Mouse (Mus musculus) CH12.LX (cell line): ENCODE measurements around the gene Rhobtb3. TPM values are rescaled to one million over a fixed set of nuclear protein-coding genes. Genes with fewer than 3 reads are reported as not detected.

Experiments used
- DNase-seq: peaks from one replicate; pipeline ENCODE4 v3.0.0-alpha.2; 2013; ENCODE audit errors: extremely low read depth
- H3K27ac ChIP-seq: 2 replicates; pipeline ENCODE4 v1.5.1; 2012; ENCODE audit warnings: low read depth, mild to moderate bottlenecking, control low read depth, moderate library complexity; ENCODE audit not compliant: insufficient read depth
- H3K27me3 ChIP-seq: replicated peaks from 2 replicates; pipeline ENCODE3; 2012; ENCODE audit warnings: inconsistent platforms
- H3K36me3 ChIP-seq, 2 experiments: replicated peaks in 1 of 2; 2 replicates each; pipeline versions ENCODE3 to v1.6.1; 2012; ENCODE audit warnings: inconsistent platforms in 1 of 2, low read length in 1 of 2, mild to moderate bottlenecking in 1 of 2, mixed read lengths in 1 of 2, moderate library complexity in 1 of 2; ENCODE audit not compliant: control insufficient read depth in 1 of 2, insufficient read depth in 1 of 2
- H3K4me1 ChIP-seq, 2 experiments: 2 replicates each; pipeline ENCODE4 v1.6.1; 2012; ENCODE audit warnings: inconsistent platforms in 1 of 2, moderate library complexity in 1 of 2; ENCODE audit not compliant: insufficient read depth in 2 of 2, control insufficient read depth in 1 of 2
- H3K4me2 ChIP-seq: 2 replicates; pipeline ENCODE4 v1.6.1; 2012; ENCODE audit warnings: low read depth, mild to moderate bottlenecking, control low read depth; ENCODE audit not compliant: poor library complexity, insufficient read depth, severe bottlenecking
- H3K4me3 ChIP-seq, 3 experiments: fragments of 150-350 bp in 1 of 3; sonication (generic) in 1 of 3; replicated peaks in 1 of 3; 2 replicates each; pipeline versions ENCODE3 to v1.5.1; 2011 to 2012; ENCODE audit warnings: low read depth in 2 of 3, low read length in 2 of 3, mild to moderate bottlenecking in 2 of 3, moderate library complexity in 2 of 3, control low read depth in 1 of 3, improper control_type of control experiment in 1 of 3, inconsistent platforms in 1 of 3, mixed read lengths in 1 of 3; ENCODE audit not compliant: poor library complexity in 1 of 3
- H3K79me2 ChIP-seq: replicated peaks from 2 replicates; pipeline ENCODE4 v1.6.1; 2012; ENCODE audit warnings: mild to moderate bottlenecking, moderate library complexity; ENCODE audit not compliant: control insufficient read depth, poor library complexity, insufficient read depth, severe bottlenecking; ENCODE audit errors: extremely low read depth
- H3K9ac ChIP-seq: 2 replicates; pipeline ENCODE4 v1.6.1; 2012; ENCODE audit warnings: low read depth, mild to moderate bottlenecking, control low read depth, moderate library complexity; ENCODE audit not compliant: insufficient read depth
- H3K9me3 ChIP-seq: replicated peaks from 2 replicates; pipeline ENCODE3; 2012; ENCODE audit warnings: low read length, inconsistent platforms, mixed read lengths
- BHLHE40 ChIP-seq: IDR thresholded peaks from 2 replicates; pipeline ENCODE4 v1.6.1; 2011; ENCODE audit warnings: mild to moderate bottlenecking, low read depth, low read length, improper control_type of control experiment
- CHD2 ChIP-seq: IDR thresholded peaks from 2 replicates; pipeline ENCODE4 v1.6.1; 2011; ENCODE audit warnings: low read length, improper control_type of control experiment
- E2F4 ChIP-seq: IDR thresholded peaks from 2 replicates; pipeline ENCODE4 v1.6.1; 2011; ENCODE audit warnings: low read depth, low read length, improper control_type of control experiment; ENCODE audit not compliant: insufficient replicate concordance
- ELF1 ChIP-seq: IDR thresholded peaks from 2 replicates; pipeline ENCODE4 v1.6.1; 2014; ENCODE audit warnings: low read depth, mild to moderate bottlenecking, inconsistent platforms, low read length, improper control_type of control experiment
- EP300 ChIP-seq: IDR thresholded peaks from 2 replicates; pipeline ENCODE4 v1.6.1; 2011; ENCODE audit warnings: low read length, improper control_type of control experiment
- ETS1 ChIP-seq: conservative IDR thresholded peaks from 2 replicates; pipeline ENCODE4 v1.6.1; 2012; ENCODE audit warnings: low read depth, mild to moderate bottlenecking, inconsistent platforms, low read length, improper control_type of control experiment, moderate library complexity
- HCFC1 ChIP-seq: IDR thresholded peaks from 2 replicates; pipeline ENCODE4 v1.6.1; 2012; ENCODE audit warnings: low read depth, mild to moderate bottlenecking, inconsistent platforms, low read length, improper control_type of control experiment
- IRF4 ChIP-seq: IDR thresholded peaks from 2 replicates; pipeline ENCODE4 v1.6.1; 2014; ENCODE audit warnings: low read depth, mild to moderate bottlenecking, inconsistent platforms, low read length, improper control_type of control experiment
- JUN ChIP-seq: IDR thresholded peaks from 2 replicates; pipeline ENCODE4 v1.6.1; 2011; ENCODE audit warnings: low read depth, mild to moderate bottlenecking, low read length, improper control_type of control experiment, moderate library complexity; ENCODE audit not compliant: insufficient read depth
- JUND ChIP-seq: conservative IDR thresholded peaks from 2 replicates; pipeline ENCODE4 v1.6.1; 2011; ENCODE audit warnings: low read depth, low read length, improper control_type of control experiment
- KAT2A ChIP-seq: IDR thresholded peaks from 2 replicates; pipeline ENCODE4 v1.6.1; 2012; ENCODE audit warnings: low read length, improper control_type of control experiment, inconsistent platforms; ENCODE audit not compliant: insufficient replicate concordance
- MAX ChIP-seq: IDR thresholded peaks from 2 replicates; pipeline ENCODE4 v1.6.1; 2011; ENCODE audit warnings: low read length, improper control_type of control experiment
- MAZ ChIP-seq: IDR thresholded peaks from 2 replicates; pipeline ENCODE4 v1.6.1; 2012; ENCODE audit warnings: low read depth, mild to moderate bottlenecking, inconsistent platforms, low read length, improper control_type of control experiment, moderate library complexity
- MEF2A ChIP-seq: IDR thresholded peaks from 2 replicates; pipeline ENCODE4 v1.6.1; 2014; ENCODE audit warnings: low read depth, mild to moderate bottlenecking, inconsistent platforms, low read length, improper control_type of control experiment, borderline replicate concordance
- MXI1 ChIP-seq: IDR thresholded peaks from 2 replicates; pipeline ENCODE4 v1.6.1; 2011; ENCODE audit warnings: mild to moderate bottlenecking, low read depth, low read length, improper control_type of control experiment
- MYC ChIP-seq: IDR thresholded peaks from 2 replicates; pipeline ENCODE4 v1.6.1; 2011; ENCODE audit warnings: low read depth, mild to moderate bottlenecking, improper control_type of control experiment, low read length
- NELFE ChIP-seq: IDR thresholded peaks from 2 replicates; pipeline ENCODE4 v1.6.1; 2011; ENCODE audit warnings: low read depth, low read length, improper control_type of control experiment
- PAX5 ChIP-seq: IDR thresholded peaks from 2 replicates; pipeline ENCODE4 v1.6.1; 2012; ENCODE audit warnings: low read length, inconsistent platforms, mixed read lengths
- POLR2A ChIP-seq: IDR thresholded peaks from 2 replicates; pipeline ENCODE4 v1.6.1; 2011; ENCODE audit warnings: low read depth, mild to moderate bottlenecking, improper control_type of control experiment, low read length
- POLR2AphosphoS2 ChIP-seq: IDR thresholded peaks from 2 replicates; pipeline ENCODE4 v1.6.1; 2011; ENCODE audit warnings: low read depth, low read length, improper control_type of control experiment
- SIN3A ChIP-seq: IDR thresholded peaks from 2 replicates; pipeline ENCODE4 v1.6.1; 2012; ENCODE audit warnings: low read length, improper control_type of control experiment, inconsistent platforms
- SMC3 ChIP-seq: IDR thresholded peaks from 2 replicates; pipeline ENCODE4 v1.6.1; 2011; ENCODE audit warnings: low read depth, low read length, improper control_type of control experiment
- TBP ChIP-seq: conservative IDR thresholded peaks from 2 replicates; pipeline ENCODE4 v1.6.1; 2011; ENCODE audit warnings: low read depth, low read length, improper control_type of control experiment
- TCF12 ChIP-seq: IDR thresholded peaks from 2 replicates; pipeline ENCODE4 v1.6.1; 2014; ENCODE audit warnings: low read depth, mild to moderate bottlenecking, inconsistent platforms, low read length, improper control_type of control experiment
- UBTF ChIP-seq: IDR thresholded peaks from 2 replicates; pipeline ENCODE4 v1.6.1; 2012; ENCODE audit warnings: low read depth, mild to moderate bottlenecking, inconsistent platforms, low read length, improper control_type of control experiment, moderate library complexity
- USF1 ChIP-seq: IDR thresholded peaks from 2 replicates; pipeline ENCODE4 v1.6.1; 2014; ENCODE audit warnings: low read depth, mild to moderate bottlenecking, inconsistent platforms, low read length, improper control_type of control experiment
- USF2 ChIP-seq: conservative IDR thresholded peaks from 2 replicates; pipeline ENCODE4 v1.6.1; 2011; ENCODE audit warnings: low read depth, low read length, improper control_type of control experiment
- ZC3H11A ChIP-seq: IDR thresholded peaks from 2 replicates; pipeline ENCODE4 v1.6.1; 2012; ENCODE audit warnings: low read depth, mild to moderate bottlenecking, inconsistent platforms, low read length, improper control_type of control experiment
- ZMIZ1 ChIP-seq: IDR thresholded peaks from 2 replicates; pipeline ENCODE4 v1.6.1; 2012; ENCODE audit warnings: low read depth, mild to moderate bottlenecking, inconsistent platforms, low read length, improper control_type of control experiment
- dilution Hi-C: fragments of 300-500 bp; cut with MboI; formaldehyde crosslinking; loops from 2 replicates; pipeline ENCODE4 v1.14.3; 2020; ENCODE audit warnings: low sequenced_read_pairs; ENCODE audit not compliant: extremely low pct_unique_long_range_greater_than_20kb, extremely low pct_ligation_motif_present
- in situ Hi-C: fragments of 300-500 bp; cut with MboI; formaldehyde crosslinking; loops from 3 replicates; pipeline ENCODE4 v1.14.3; 2019; ENCODE audit warnings: low sequenced_read_pairs, low pct_ligation_motif_present, low pct_unique_long_range_greater_than_20kb, mixed read lengths
- polyA plus RNA-seq: library from polyadenylated mRNA; unstranded; fragments of >175 nt; gene quantifications from 2 replicates; pipeline ENCODE4 v1.2.1, GENCODE M21; 2012; ENCODE audit warnings: low read depth; ENCODE audit not compliant: insufficient read length
- total RNA-seq, 2 experiments: library from RNA; depleted of rRNA; stranded (reverse); fragments of 300-350 nt in 1 of 2; fragments of >200 nt in 1 of 2; gene quantifications; 2 replicates each; pipeline ENCODE4 v1.2.3; 2012 to 2014

The Rhobtb3 gene
- total and polyA plus RNA-seq, 3 experiments, result 2.0 to 3.6 (median 3.4) TPM

GRCm38 (mm10) chr13:75840752-75841285 lies 102.9 kb downstream of the Rhobtb3 start:
- dilution Hi-C loops, result no loop called here
- peaks cover 15 to 64% of the 10 kb centered on the region in 2 experiments for H3K4me1 ChIP-seq

GRCm38 (mm10) chr13:75839719-75840481 lies 103.8 kb downstream of the Rhobtb3 start, which contains the start of gene Glrx:
TSS of gene Glrx (plus strand) at chr13:75839868.
- TF ChIP-seq ZMIZ1 (peak; percentile 91), HCFC1 (peak; percentile 66), BHLHE40 (no peak; the same call in 1 of the 2 replicates), MEF2A (peak; percentile 55; the same call in 1 of the 2 replicates), SIN3A (peak; percentile 95), UBTF (no peak), MXI1 (peak; percentile 81), ZC3H11A (no peak), USF1 (no peak), JUN (no peak), CHD2 (no peak), MAX (0 out of 2 replicates have a peak, but pooled peaks have one; percentile 20), JUND (peak; percentile 69), TCF12 (peak; percentile 68), KAT2A (no peak), POLR2AphosphoS2 (peak; percentile 46; the same call in 1 of the 2 replicates), MAZ (0 out of 2 replicates have a peak, but pooled peaks have one; percentile 27), ELF1 (peak; percentile 77), ETS1 (peak; percentile 47; the same call in 1 of the 2 replicates), IRF4 (peak; percentile 82), POLR2A (peak; percentile 87), PAX5 (no peak), EP300 (0 out of 2 replicates have a peak, but pooled peaks have one; percentile 30), NELFE (peak; percentile 90), TBP (peak; percentile 97)
- no peaks in the 10 kb centered on the region for H3K27me3 ChIP-seq
- peaks cover 15 to 55% of the 10 kb centered on the region in 2 experiments for H3K4me1 ChIP-seq
- peak within 1 kb of the TSS; percentile 70 to 94 (median 88) for H3K4me3 ChIP-seq
- H3K36me3 ChIP-seq, result no peaks in the 10 kb centered on the region
- in situ Hi-C loops, result no loop called here
- H3K27ac ChIP-seq, result peak within 1 kb of the TSS; percentile 18; the same call in 1 of the 2 replicates
- DNase-seq, result peak; percentile 90
- H3K9me3 ChIP-seq, result no peaks in the 10 kb centered on the region
- peaks cover 23% of the 10 kb centered on the region for H3K79me2 ChIP-seq
- peak within 1 kb of the TSS; percentile 84 for H3K4me2 ChIP-seq
- dilution Hi-C loops, result no loop called here
- peak within 1 kb of the TSS; percentile 77 for H3K9ac ChIP-seq

More at GRCm38 (mm10) chr13:75840752-75841285, 102.9 kb downstream of the Rhobtb3 start:
- Histone ChIP-seq H3K4me2 (peak overlapping the region; percentile 84), H3K27ac (no peak overlapping the region), H3K79me2 (peaks cover 23% of the 10 kb centered on the region), H3K4me3 (peak overlapping the region; percentile 70 to 94 (median 88)), H3K9me3 (no peaks in the 10 kb centered on the region), H3K9ac (peak overlapping the region; percentile 77), H3K27me3 (no peaks in the 10 kb centered on the region), H3K36me3 (no peaks in the 10 kb centered on the region)
- TF ChIP-seq HCFC1, result no peak
- no peak for TF ChIP-seq MAZ
- no peak for TF ChIP-seq MYC
- no peak for TF ChIP-seq SIN3A
- no peak for TF ChIP-seq EP300
- TF ChIP-seq PAX5, result no peak
- TF ChIP-seq USF2, result no peak
- no peak for TF ChIP-seq JUN
- TF ChIP-seq POLR2A, result no peak
- TF ChIP-seq E2F4, result no peak
- TF ChIP-seq SMC3, result no peak
- no peak for TF ChIP-seq MEF2A
- no peak for TF ChIP-seq NELFE
- no peak for TF ChIP-seq CHD2
- TF ChIP-seq ZMIZ1, result no peak
- DNase-seq, result no peak
- in situ Hi-C loops, result no loop called here
